Mouse (Mus musculus) embryonic facial prominence, embryonic 10.5 days (tissue): ENCODE measurements around the gene Noxa1. TPM values are rescaled to one million over a fixed set of nuclear protein-coding genes. Genes with fewer than 3 reads are reported as not detected.

Experiments
- DNase-seq: peaks from one replicate; pipeline ENCODE4 v3.0.0-alpha.2; 2017; ENCODE audit warnings: low spot score
- H3K27ac ChIP-seq: fragments of 300-500 bp; sonication (generic); replicated peaks from 2 replicates; pipeline ENCODE4 v1.5.1; 2016; ENCODE audit warnings: mild to moderate bottlenecking
- H3K27me3 ChIP-seq: fragments of 300-500 bp; sonication (generic); replicated peaks from 2 replicates; pipeline ENCODE4 v1.6.1; 2016; ENCODE audit warnings: low read depth, mild to moderate bottlenecking; ENCODE audit not compliant: poor library complexity, severe bottlenecking
- H3K36me3 ChIP-seq: fragments of 300-500 bp; sonication (generic); replicated peaks from 2 replicates; pipeline ENCODE4 v1.6.1; 2016; ENCODE audit warnings: mild to moderate bottlenecking, moderate library complexity
- H3K4me1 ChIP-seq: fragments of 300-500 bp; sonication (generic); 2 replicates; pipeline ENCODE4 v1.6.1; 2016
- H3K4me3 ChIP-seq: fragments of 300-500 bp; sonication (generic); 2 replicates; pipeline ENCODE4 v1.5.1; 2016; ENCODE audit warnings: mild to moderate bottlenecking, moderate library complexity
- H3K9me3 ChIP-seq: fragments of 300-500 bp; sonication (generic); 2 replicates; pipeline ENCODE4 v1.6.1; 2016; ENCODE audit warnings: mild to moderate bottlenecking
- WGBS: fragments of 180-500 bp; shearing (Covaris S2); methylation state at CpG from one replicate; pipeline ENCODE4 v1.1.7; 2016; 5-methylcytosine and 5-hydroxymethylcytosine counted together
- polyA plus RNA-seq: library from polyadenylated mRNA; unstranded; fragments of >200 nt; fragmentation: Nextera tagmentation; extraction: Ambion mirVana; gene quantifications from 2 replicates; pipeline ENCODE4 v1.2.1, GENCODE M21; 2016

Noxa1 gene
- 0.21 and 0.24 TPM in 2 replicates for polyA plus RNA-seq

DNA sequence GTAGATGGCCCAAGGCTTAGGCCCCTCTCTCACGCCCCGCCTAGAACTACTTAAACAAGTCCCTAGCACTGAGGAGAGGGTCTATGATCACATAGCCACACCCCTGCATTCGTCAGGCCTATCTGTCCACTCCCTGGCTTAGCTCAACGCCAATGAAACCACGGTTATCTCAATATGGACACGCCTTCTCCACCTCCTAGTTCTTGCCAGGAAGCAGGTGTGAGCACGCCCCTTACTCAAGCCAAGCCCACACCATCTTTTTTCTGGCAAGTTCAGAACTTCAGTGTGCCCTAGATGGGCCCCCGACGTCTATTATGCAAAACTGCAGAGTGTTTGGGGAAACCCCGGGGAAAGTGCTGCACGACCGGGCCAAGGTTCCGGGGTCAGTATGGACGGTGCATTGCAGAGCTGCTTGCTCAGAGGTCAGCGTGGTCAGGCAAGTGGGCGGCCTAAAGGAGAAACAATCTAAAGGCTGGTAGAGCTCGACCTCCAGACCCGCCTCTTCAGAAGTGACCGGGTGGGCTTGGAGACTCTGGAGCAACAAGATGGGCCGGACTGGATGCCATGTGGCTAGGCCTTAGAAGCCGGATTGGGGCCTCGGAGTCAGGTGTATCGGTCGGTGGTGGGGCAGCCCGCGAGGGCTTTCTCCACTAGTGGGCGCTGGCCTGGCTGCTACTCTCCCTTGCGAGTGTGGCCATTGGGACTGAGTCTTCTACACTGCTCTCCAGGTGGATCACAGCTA, at the start of gene Noxa1:
TSS of gene Noxa1 (minus strand) at position 41 of the 742 bp plus-strand sequence.
- Histone ChIP-seq H3K4me3 (peak within 1 kb of the TSS; percentile 42), H3K9me3 (no peaks in the 10 kb centered on the region), H3K27me3 (peaks cover 47% of the 10 kb centered on the region), H3K27ac (no peak within 1 kb of the TSS), H3K4me1 (peaks cover 15% of the 10 kb centered on the region), H3K36me3 (no peaks in the 10 kb centered on the region)
- 46% methylated on average over 28 of the region's 28 CpGs for WGBS
- DNase-seq = peak; percentile 48

DNA sequence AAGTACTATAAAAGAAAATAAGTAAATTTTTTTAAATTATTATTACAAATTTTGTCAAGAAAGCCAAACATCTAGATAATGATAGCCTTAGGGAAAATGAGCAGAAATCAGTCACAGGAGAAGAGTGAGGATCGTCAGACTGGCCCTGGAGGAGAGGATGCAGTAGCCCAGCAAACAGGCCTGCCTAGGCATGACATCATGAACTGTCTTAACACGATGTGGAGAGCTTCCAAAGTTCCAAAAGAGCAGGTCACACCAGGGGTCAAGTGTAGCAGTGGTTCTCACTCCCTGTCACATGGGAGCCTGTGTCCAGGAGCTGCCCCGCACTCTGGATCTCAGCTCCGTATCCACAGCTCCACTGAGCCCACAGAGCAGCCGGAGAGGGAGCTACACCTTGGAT, 47.0 kb upstream of the Noxa1 start:
- Histone ChIP-seq H3K27ac (no peak overlapping the region), H3K36me3 (no peaks in the 10 kb centered on the region), H3K4me1 (no peaks in the 10 kb centered on the region), H3K9me3 (no peaks in the 10 kb centered on the region), H3K4me3 (no peak overlapping the region), H3K27me3 (no peaks in the 10 kb centered on the region)
- no peak for DNase-seq
- 79% methylated on average over 5 of the region's 5 CpGs for WGBS

DNA sequence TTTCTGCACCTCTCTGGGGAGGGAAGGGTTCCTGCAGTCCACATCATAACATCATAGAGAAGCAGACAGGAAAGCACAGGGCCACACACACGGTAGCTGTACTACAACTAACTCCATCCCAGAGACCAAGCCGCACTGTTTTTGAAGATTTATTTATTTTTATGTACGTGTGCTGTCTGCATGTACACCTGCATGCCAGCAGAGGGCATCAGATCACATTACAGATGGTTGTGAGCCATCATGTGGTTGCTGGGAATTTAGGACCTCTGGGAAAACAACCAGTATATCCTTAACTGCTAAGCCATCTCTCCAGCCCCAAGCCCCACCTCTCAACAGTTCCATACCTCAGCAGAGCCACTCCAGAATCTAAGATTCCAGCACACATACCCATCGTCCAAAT, 46.2 kb upstream of the Noxa1 start:
- Histone ChIP-seq H3K36me3 (no peaks in the 10 kb centered on the region), H3K4me3 (no peak overlapping the region), H3K9me3 (no peaks in the 10 kb centered on the region), H3K4me1 (no peaks in the 10 kb centered on the region), H3K27ac (no peak overlapping the region), H3K27me3 (no peaks in the 10 kb centered on the region)
- 65% methylated on average over 4 of the region's 4 CpGs for WGBS
- DNase-seq = no peak

DNA sequence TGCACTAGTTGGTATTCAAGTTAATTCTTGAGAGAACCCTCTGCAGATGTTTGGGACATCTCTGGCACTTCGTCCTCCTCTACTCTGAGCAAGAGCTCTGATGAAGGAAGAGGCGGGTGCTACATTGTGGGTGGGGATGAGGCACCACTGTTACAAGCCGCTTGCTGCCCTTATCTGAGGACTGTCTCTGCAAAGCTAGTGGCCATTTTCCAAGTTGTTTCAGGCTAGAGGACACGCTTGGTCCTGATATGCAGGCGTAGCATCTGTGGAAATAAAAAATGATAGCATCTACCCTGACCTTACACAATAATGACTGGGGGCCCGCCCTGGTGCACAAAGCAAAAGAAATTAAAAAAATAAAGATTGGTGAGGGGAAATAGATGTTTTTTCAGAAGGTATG, 42.9 kb upstream of the Noxa1 start:
- no peaks in the 10 kb centered on the region for H3K9me3 ChIP-seq
- H3K27me3 ChIP-seq = no peaks in the 10 kb centered on the region
- no peak overlapping the region for H3K4me3 ChIP-seq
- no peaks in the 10 kb centered on the region for H3K4me1 ChIP-seq
- no peaks in the 10 kb centered on the region for H3K36me3 ChIP-seq
- H3K27ac ChIP-seq = no peak overlapping the region
- 80% methylated on average over 6 of the region's 6 CpGs for WGBS
- DNase-seq = no peak

DNA sequence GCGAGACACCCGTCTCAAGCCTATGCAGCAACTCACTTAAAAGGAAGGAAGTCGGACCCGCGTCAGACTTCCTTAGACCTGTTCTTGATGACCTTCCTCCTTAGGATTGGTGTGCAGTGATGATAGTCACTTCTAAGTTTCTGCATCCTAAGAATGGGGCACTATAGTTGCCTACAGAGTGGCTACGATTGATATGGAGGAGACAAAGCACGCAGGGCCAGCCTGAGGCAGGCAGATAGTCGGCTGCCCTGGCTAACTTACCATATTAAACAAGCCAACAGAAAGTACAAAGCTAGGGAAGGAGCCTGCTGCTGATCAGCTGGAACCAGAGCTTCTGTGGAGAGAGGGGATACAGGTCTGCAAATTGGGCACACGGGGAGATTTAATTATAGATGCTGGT, 36.7 kb upstream of the Noxa1 start:
- DNase-seq = no peak
- no peak overlapping the region for H3K27ac ChIP-seq
- WGBS = 82% methylated on average over 9 of the region's 9 CpGs
- H3K4me3 ChIP-seq = no peak overlapping the region
- H3K4me1 ChIP-seq = peaks cover 24% of the 10 kb centered on the region
- H3K36me3 ChIP-seq = no peaks in the 10 kb centered on the region
- no peaks in the 10 kb centered on the region for H3K27me3 ChIP-seq
- H3K9me3 ChIP-seq = no peaks in the 10 kb centered on the region

DNA sequence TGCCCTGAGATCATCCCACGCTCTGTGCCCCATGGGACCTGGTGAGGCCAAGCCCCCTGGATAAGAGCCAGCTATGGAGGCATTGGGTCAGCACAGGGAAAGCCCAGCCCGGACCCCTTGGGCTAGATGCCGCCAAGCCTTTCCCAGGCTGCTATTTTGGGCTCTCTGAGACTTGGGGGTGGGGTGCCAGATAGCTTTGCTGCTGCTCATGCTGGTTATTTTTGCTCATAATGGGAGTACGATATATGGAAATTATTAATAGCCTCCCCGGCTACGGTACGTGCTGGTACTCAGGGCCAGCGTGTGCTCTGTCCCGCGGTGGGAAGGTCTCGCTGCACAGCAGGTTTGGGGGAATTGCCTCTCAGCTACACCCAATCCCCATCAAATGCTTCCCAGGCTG, 33.1 kb upstream of the Noxa1 start:
- 89% methylated on average over 11 of the region's 11 CpGs for WGBS
- Histone ChIP-seq H3K36me3 (no peaks in the 10 kb centered on the region), H3K9me3 (no peaks in the 10 kb centered on the region), H3K4me1 (peaks cover 46% of the 10 kb centered on the region), H3K4me3 (no peak overlapping the region), H3K27ac (peak overlapping the region; percentile 84; the same call in 1 of the 2 replicates), H3K27me3 (0 out of 2 replicates have a peak, but pooled peaks cover 8% of the 10 kb centered on the region)
- no peak for DNase-seq

DNA sequence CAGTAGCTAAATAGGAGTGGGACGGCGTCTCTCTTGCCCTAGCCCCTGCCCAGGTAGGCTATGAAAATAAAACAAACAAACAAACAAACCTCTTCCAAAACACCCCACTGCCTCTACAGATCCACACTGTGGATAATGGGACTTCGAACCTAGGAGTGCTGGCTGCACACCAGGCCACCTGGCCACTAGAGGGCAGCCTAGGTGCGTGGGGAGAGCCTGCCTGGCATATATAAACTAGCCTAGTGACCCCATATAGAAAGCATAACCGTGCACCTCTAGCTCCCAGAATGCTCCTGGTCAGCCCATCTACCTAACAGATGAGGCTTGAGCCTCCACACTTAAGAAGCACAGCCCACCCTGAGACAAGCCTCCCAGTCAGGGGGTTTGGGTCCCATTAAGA, 32.3 kb upstream of the Noxa1 start:
- 44% methylated on average over 5 of the region's 5 CpGs for WGBS
- Histone ChIP-seq H3K4me3 (no peak overlapping the region), H3K4me1 (peaks cover 46% of the 10 kb centered on the region), H3K9me3 (no peaks in the 10 kb centered on the region), H3K36me3 (no peaks in the 10 kb centered on the region), H3K27ac (peak overlapping the region; percentile 84), H3K27me3 (0 out of 2 replicates have a peak, but pooled peaks cover 8% of the 10 kb centered on the region)
- DNase-seq = peak; percentile 71

DNA sequence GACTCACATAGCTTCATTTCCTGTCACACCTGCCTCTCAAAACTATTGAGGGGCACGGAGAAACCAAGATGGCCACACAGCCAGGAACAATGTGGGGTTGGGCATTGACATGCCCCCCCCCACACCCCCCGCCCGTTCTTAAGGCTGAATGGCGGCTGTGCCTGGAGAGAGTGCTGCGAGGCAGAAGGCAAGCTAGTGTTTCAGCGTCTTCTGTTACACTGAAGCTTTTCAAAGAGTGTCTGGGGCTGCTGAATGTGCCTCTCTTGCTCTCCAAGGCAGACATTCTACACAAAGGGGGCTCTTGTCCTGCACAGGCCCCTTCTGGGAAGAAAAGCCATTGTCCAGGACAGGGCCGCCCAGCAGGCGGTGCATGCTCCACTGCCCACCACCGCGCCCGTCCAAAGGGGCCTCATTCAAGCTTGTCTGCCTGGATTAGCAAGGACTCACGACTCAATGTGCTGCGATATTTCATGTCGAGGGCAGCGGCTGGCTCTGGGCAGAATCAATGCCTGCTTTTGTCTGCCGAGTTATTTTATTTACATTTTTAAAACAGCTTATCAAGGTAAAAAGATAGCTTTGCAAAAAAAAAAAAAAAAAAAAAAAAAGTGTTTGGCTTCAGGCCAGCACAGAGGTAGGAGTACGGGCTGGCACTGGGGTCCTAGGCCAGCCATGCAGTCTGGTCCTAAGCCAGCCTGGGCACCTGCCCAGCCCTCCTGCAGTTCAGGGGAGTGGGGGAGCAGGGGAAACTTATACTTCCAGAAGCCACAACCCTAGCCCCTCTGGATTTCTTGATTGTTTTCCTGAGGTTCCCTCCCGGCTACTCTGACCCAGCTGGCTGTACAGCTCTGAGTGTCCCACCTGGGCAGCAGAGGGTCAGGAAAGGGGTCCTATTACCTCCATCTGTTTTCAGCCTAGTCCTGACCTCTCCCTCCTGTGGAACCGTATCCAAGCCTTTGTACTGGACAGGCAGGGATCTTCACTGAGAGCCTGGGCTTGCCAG, 31.4 kb upstream of the Noxa1 start:
- Histone ChIP-seq H3K9me3 (no peaks in the 10 kb centered on the region), H3K4me1 (peaks cover 46% of the 10 kb centered on the region), H3K27me3 (0 out of 2 replicates have a peak, but pooled peaks cover 8% of the 10 kb centered on the region), H3K36me3 (no peaks in the 10 kb centered on the region), H3K27ac (peak overlapping the region; percentile 84), H3K4me3 (peak overlapping the region; percentile 21; the same call in 1 of the 2 replicates)
- peak; percentile 82 for DNase-seq
- WGBS = 15% methylated on average over 19 of the region's 19 CpGs

DNA sequence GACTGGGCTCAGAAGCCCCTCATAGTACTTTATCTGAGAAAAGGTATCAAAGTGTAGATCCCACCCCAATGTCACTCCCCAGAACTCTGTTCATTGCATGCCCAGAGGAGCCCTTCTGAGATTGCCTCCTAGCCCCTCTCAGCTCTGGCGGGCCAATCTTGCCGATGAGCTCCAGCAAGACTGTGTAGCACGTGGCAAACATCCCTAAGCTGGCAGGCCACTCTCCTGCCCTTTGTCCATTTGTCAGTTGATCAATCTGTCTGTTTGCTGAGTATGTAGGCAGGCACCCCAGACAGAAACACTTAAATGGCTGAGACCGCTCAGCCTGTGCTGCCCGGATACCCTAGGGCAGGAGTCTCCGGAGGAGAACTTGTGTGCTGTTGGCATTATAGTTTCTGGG, 30.2 kb upstream of the Noxa1 start:
- Histone ChIP-seq H3K27ac (peak overlapping the region; percentile 84), H3K9me3 (no peaks in the 10 kb centered on the region), H3K4me3 (no peak overlapping the region; the same call in 1 of the 2 replicates), H3K36me3 (no peaks in the 10 kb centered on the region), H3K27me3 (0 out of 2 replicates have a peak, but pooled peaks cover 8% of the 10 kb centered on the region), H3K4me1 (peaks cover 46% of the 10 kb centered on the region)
- DNase-seq = no peak
- WGBS = 89% methylated on average over 6 of the region's 6 CpGs

DNA sequence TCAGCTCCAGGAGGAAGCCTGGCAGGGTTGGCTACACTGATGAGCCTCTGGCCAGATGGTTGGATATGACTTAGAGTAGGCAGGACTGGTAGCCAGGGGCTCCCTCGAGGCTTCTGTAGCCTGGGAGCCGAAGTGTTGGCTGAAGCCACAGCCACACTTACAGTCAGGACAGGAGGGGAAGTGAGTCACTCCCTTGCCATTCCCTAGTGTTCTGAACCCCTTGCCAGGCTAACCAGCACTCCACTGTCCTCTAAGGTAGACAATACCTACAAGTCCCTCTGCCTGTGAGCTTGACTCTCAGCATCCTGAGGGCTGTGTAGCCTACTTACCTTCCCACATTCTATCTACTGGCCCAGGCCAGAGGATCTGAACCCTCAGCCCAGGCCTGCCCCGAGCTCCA, 29.5 kb upstream of the Noxa1 start:
- no peak for DNase-seq
- 0 out of 2 replicates have a peak, but pooled peaks cover 8% of the 10 kb centered on the region for H3K27me3 ChIP-seq
- peak overlapping the region; percentile 84 for H3K27ac ChIP-seq
- H3K36me3 ChIP-seq = no peaks in the 10 kb centered on the region
- H3K4me1 ChIP-seq = peaks cover 46% of the 10 kb centered on the region
- no peak overlapping the region for H3K4me3 ChIP-seq
- WGBS = 67% methylated on average over 3 of the region's 3 CpGs
- no peaks in the 10 kb centered on the region for H3K9me3 ChIP-seq

DNA sequence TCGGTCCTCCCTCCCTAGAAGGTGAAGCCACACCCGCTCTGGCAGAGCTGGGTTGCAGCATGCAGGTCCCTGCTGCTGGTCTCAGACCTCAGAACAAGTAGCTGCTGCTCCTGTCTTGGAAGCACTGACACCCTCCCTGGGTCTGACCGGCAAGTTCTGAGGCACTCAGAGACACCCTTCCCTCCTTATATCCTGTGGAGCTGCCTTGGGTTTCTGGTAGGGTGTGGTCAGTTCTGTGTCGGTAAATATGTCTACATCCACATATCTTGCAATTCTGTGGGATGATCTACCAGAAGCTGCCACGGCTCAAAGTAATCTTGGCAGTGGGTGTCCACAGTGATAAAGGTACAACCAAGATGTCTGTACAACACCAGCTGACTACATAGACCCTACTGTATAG, 28.6 kb upstream of the Noxa1 start:
- DNase-seq = no peak
- 89% methylated on average over 5 of the region's 5 CpGs for whole genome bisulfite sequencing
- Histone ChIP-seq H3K4me3 (no peak overlapping the region), H3K27ac (0 out of 2 replicates have a peak overlapping the region, but pooled peaks have one; percentile 15), H3K9me3 (no peaks in the 10 kb centered on the region), H3K36me3 (no peaks in the 10 kb centered on the region), H3K27me3 (0 out of 2 replicates have a peak, but pooled peaks cover 8% of the 10 kb centered on the region), H3K4me1 (peaks cover 41% of the 10 kb centered on the region)

DNA sequence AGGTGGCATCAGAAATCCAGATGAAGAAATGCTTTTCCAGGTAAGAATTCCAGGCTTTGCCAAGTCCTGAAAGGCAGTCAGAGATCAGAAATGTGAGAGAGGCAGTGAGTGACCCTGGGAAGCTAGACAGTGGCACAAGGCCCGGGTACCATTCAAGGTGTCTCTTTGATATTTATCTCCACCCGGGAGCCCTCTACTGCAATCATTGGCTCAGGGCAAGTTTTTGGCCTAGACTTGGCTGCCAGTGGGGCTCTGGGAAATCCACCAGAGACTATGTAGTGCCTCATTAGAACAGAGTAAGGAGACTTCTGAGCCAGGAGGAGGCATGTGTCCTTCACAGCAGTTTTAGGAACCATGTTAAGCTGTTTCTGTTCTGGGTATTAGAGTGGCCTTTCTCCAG, 27.7 kb upstream of the Noxa1 start:
- no peak overlapping the region for H3K27ac ChIP-seq
- no peak overlapping the region for H3K4me3 ChIP-seq
- no peaks in the 10 kb centered on the region for H3K9me3 ChIP-seq
- DNase-seq = no peak
- H3K4me1 ChIP-seq = peaks cover 33% of the 10 kb centered on the region
- 73% methylated on average over 2 of the region's 2 CpGs for WGBS
- H3K36me3 ChIP-seq = no peaks in the 10 kb centered on the region
- H3K27me3 ChIP-seq = 0 out of 2 replicates have a peak, but pooled peaks cover 8% of the 10 kb centered on the region
